Mouse (Mus musculus): ENCODE data around the gene Pard6a.

GRCm38 (mm10) chr8:105704955-105705354 is 4.0 kb downstream of the Pard6a start:
- TF ChIP-seq CTCF (IDR thresholded peaks at IDR 0.05; ENCODE audit: borderline replicate concordance, control insufficient read depth, extremely low read depth, insufficient read depth, low read length, poor library complexity) = no peak
- TF ChIP-seq POLR2A (IDR thresholded peaks at IDR 0.05; ENCODE audit: control insufficient read depth, extremely low read depth, insufficient read depth, low read length, poor library complexity) = no peak
